Mouse (Mus musculus): Measurements from ENCODE around the gene Mob3a. TPM values are rescaled to one million over a fixed set of nuclear protein-coding genes. Genes with fewer than 3 reads are reported as not detected.
A peak's percentile ranks its signal among the peaks of the same experiment; 100 is the strongest.

Mob3a gene
- total and polyA plus RNA-seq, 2 experiments from 2014 or later, result 10.8 to 15.0 TPM

GRCm38 (mm10) chr10:80692249-80693165, 9.3 kb downstream of the Mob3a start:
- H3K4me1 ChIP-seq (ENCODE audit: control insufficient read depth, insufficient read depth), result peaks cover 9% of the 10 kb centered on the region; the same call in 1 of the 2 replicates
- peaks cover 31% of the 10 kb centered on the region for H3K36me3 ChIP-seq (replicated peaks; ENCODE audit: control insufficient read depth, insufficient read depth, low read length)
- no peak for TF ChIP-seq EP300 (IDR thresholded peaks at IDR 0.05; ENCODE audit: low read depth)
- TF ChIP-seq CTCF (IDR thresholded peaks at IDR 0.05; ENCODE audit: low read depth), result no peak
- ATAC-seq (ENCODE audit: insufficient read depth, low read depth), result no peak
- no peaks in the 10 kb centered on the region for H3K27me3 ChIP-seq (ENCODE audit: control insufficient read depth, insufficient read depth, low read length)
- no peak for DNase-seq (ENCODE audit: low spot score)
- H3K9me3 ChIP-seq (replicated peaks; ENCODE audit: control insufficient read depth, low read length), result no peaks in the 10 kb centered on the region
- no peak overlapping the region for H3K4me3 ChIP-seq (ENCODE audit: low read depth, low read length)
- WGBS, result 76% methylated on average over 14 of the region's 14 CpGs
- H3K27ac ChIP-seq (ENCODE audit: low read depth), result peak overlapping the region; percentile 15; the same call in 1 of the 2 replicates
- no peak overlapping the region for H3K4me2 ChIP-seq (ENCODE audit: low read depth, low read length)
- H3K9ac ChIP-seq (replicated peaks; ENCODE audit: low read depth, low read length), result no peak overlapping the region

- peak; percentile 77 for DNase-seq (ENCODE audit: low spot score)
- no peaks in the 10 kb centered on the region for H3K27me3 ChIP-seq (ENCODE audit: control insufficient read depth, insufficient read depth, low read length)
- H3K36me3 ChIP-seq (replicated peaks; ENCODE audit: control insufficient read depth, insufficient read depth, low read length), result peaks cover 42% of the 10 kb centered on the region
- 25% methylated on average over 5 of the region's 5 CpGs for WGBS
- no peak overlapping the region for H3K4me2 ChIP-seq (ENCODE audit: low read depth, low read length)
- no peak overlapping the region for H3K9ac ChIP-seq (replicated peaks; ENCODE audit: low read depth, low read length)
- H3K27ac ChIP-seq (ENCODE audit: low read depth), result no peak overlapping the region
- no peaks in the 10 kb centered on the region for H3K4me1 ChIP-seq (ENCODE audit: control insufficient read depth, insufficient read depth)
- peak; percentile 83 for ATAC-seq (ENCODE audit: insufficient read depth, low read depth)
- no peak overlapping the region for H3K4me3 ChIP-seq (ENCODE audit: low read depth, low read length)
- peak; percentile 87 for TF ChIP-seq CTCF (IDR thresholded peaks at IDR 0.05; ENCODE audit: low read depth)
- TF ChIP-seq EP300 (IDR thresholded peaks at IDR 0.05; ENCODE audit: low read depth), result no peak
- H3K9me3 ChIP-seq (replicated peaks; ENCODE audit: control insufficient read depth, low read length), result no peaks in the 10 kb centered on the region
These were observed 13.9 kb downstream of the Mob3a start for GRCm38 (mm10) chr10:80687850-80688249.

- ATAC-seq (ENCODE audit: insufficient read depth, low read depth) (no peak), DNase-seq (ENCODE audit: low spot score) (no peak)
- Histone ChIP-seq H3K27ac (ENCODE audit: low read depth) (no peak overlapping the region), H3K27me3 (ENCODE audit: control insufficient read depth, insufficient read depth, low read length) (no peaks in the 10 kb centered on the region), H3K9me3 (replicated peaks; ENCODE audit: control insufficient read depth, low read length) (no peaks in the 10 kb centered on the region), H3K4me2 (ENCODE audit: low read depth, low read length) (no peak overlapping the region), H3K4me3 (ENCODE audit: low read depth, low read length) (no peak overlapping the region), H3K9ac (replicated peaks; ENCODE audit: low read depth, low read length) (no peak overlapping the region), H3K4me1 (ENCODE audit: control insufficient read depth, insufficient read depth) (no peaks in the 10 kb centered on the region), H3K36me3 (replicated peaks; ENCODE audit: control insufficient read depth, insufficient read depth, low read length) (peaks cover 41% of the 10 kb centered on the region)
- WGBS, result 91% methylated on average over 3 of the region's 3 CpGs
- TF ChIP-seq CTCF (IDR thresholded peaks at IDR 0.05; ENCODE audit: low read depth) (no peak), EP300 (IDR thresholded peaks at IDR 0.05; ENCODE audit: low read depth) (no peak)
These were observed 15.2 kb downstream of the Mob3a start for GRCm38 (mm10) chr10:80686617-80687016.

GRCm38 (mm10) chr10:80684984-80685383, 16.8 kb downstream of the Mob3a start:
- H3K27me3 ChIP-seq (ENCODE audit: control insufficient read depth, insufficient read depth, low read length), result no peaks in the 10 kb centered on the region
- no peak for TF ChIP-seq EP300 (IDR thresholded peaks at IDR 0.05; ENCODE audit: low read depth)
- no peak for TF ChIP-seq CTCF (IDR thresholded peaks at IDR 0.05; ENCODE audit: low read depth)
- H3K4me1 ChIP-seq (ENCODE audit: control insufficient read depth, insufficient read depth), result peaks cover 5% of the 10 kb centered on the region; the same call in 1 of the 2 replicates
- WGBS, result 44% methylated on average over 4 of the region's 4 CpGs
- no peak overlapping the region for H3K27ac ChIP-seq (ENCODE audit: low read depth)
- H3K9ac ChIP-seq (replicated peaks; ENCODE audit: low read depth, low read length), result no peak overlapping the region
- peaks cover 25% of the 10 kb centered on the region for H3K36me3 ChIP-seq (replicated peaks; ENCODE audit: control insufficient read depth, insufficient read depth, low read length)
- H3K4me2 ChIP-seq (ENCODE audit: low read depth, low read length), result no peak overlapping the region
- no peak for ATAC-seq (ENCODE audit: insufficient read depth, low read depth)
- no peak for DNase-seq (ENCODE audit: low spot score)
- no peak overlapping the region for H3K4me3 ChIP-seq (ENCODE audit: low read depth, low read length)
- H3K9me3 ChIP-seq (replicated peaks; ENCODE audit: control insufficient read depth, low read length), result no peaks in the 10 kb centered on the region

- DNase-seq (ENCODE audit: low spot score) (peak; percentile 74), ATAC-seq (ENCODE audit: insufficient read depth, low read depth) (no peak; the same call in 1 of the 2 replicates)
- H3K9me3 ChIP-seq (replicated peaks; ENCODE audit: control insufficient read depth, low read length), result no peaks in the 10 kb centered on the region
- H3K36me3 ChIP-seq (replicated peaks; ENCODE audit: control insufficient read depth, insufficient read depth, low read length), result peaks cover 17% of the 10 kb centered on the region
- H3K27ac ChIP-seq (ENCODE audit: low read depth), result no peak overlapping the region
- no peak overlapping the region for H3K9ac ChIP-seq (replicated peaks; ENCODE audit: low read depth, low read length)
- no peaks in the 10 kb centered on the region for H3K27me3 ChIP-seq (ENCODE audit: control insufficient read depth, insufficient read depth, low read length)
- no peak for TF ChIP-seq EP300 (IDR thresholded peaks at IDR 0.05; ENCODE audit: low read depth)
- TF ChIP-seq CTCF (IDR thresholded peaks at IDR 0.05; ENCODE audit: low read depth), result peak; percentile 90
- peaks cover 11% of the 10 kb centered on the region for H3K4me1 ChIP-seq (ENCODE audit: control insufficient read depth, insufficient read depth)
- no peak overlapping the region for H3K4me3 ChIP-seq (ENCODE audit: low read depth, low read length)
- 56% methylated on average over 6 of the region's 6 CpGs for WGBS
- no peak overlapping the region for H3K4me2 ChIP-seq (ENCODE audit: low read depth, low read length)
These were observed 17.6 kb downstream of the Mob3a start for GRCm38 (mm10) chr10:80684214-80684613.

All from heart, postnatal 0 days (tissue).